Mouse (Mus musculus): ENCODE data around the gene Clic1.
"Not testable (repeated sequence)": the region's sequence is repeated elsewhere in the genome, so short reads cannot be mapped to it uniquely, and the experiment has no call there.

Clic1 gene

DNA sequence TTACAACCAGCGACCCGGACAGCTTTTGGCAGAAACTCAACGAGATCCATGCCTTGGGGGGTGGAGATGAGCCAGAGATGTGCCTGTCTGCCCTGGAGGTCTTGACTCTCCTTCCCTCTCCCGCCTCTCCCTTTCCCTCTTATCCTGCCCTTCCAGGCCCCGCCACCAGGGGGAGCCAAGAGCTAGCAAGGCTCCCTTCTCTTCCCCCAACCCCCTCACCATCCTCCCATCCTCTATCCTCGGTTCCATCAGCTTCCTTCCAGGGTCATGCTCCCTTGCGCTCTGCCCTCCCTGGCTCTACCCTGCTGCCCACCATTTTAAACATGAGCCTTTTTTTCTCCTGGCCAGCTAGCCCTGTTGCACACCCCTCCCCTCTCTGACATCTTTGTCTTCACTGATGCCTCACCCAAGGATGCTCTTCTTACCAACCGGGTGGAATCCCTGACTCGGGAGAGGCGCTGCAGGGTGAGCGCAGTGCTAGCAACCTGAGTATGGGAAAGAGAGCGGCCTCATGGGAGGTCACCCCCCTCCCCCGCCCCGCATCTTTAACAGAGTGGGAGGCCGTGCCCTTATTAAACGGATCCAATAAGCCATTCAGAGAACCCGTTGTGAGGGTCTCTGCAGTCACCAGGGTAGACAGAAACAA lies 28.5 kb upstream of the Clic1 start:
- peak; percentile 93 for DNase-seq (ENCODE audit: low spot score)

DNA sequence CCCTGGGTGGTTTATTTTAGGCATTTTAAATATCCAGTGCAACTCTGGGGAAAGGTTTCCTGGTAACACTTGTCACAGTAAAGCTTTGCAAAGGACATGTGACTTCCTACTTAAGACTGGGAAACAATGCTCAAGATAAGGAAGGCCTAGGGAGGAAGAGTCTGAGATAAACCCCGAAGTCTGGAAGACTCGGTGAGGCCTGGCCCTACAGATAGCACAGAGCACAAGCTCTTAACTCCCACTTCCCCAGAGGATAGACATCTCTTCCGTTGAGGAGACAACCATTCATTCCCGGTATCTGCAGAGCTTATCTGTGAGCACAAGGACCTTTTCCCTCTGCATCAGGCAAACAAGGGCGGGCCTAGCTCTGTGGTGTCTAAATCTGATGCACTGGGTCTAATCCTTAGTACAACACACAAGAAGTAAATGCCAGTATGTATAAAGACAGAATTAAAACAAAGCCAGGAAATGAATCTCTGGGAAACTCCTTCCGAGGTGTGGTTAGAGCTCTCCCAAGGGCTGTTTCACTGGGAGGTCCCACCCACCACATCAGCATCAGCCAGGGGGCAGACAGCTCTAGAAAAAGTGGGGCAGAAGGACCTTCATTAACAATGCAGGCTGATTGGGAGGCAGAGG lies 27.8 kb upstream of the Clic1 start:
- no peak for DNase-seq (ENCODE audit: low spot score)

DNA sequence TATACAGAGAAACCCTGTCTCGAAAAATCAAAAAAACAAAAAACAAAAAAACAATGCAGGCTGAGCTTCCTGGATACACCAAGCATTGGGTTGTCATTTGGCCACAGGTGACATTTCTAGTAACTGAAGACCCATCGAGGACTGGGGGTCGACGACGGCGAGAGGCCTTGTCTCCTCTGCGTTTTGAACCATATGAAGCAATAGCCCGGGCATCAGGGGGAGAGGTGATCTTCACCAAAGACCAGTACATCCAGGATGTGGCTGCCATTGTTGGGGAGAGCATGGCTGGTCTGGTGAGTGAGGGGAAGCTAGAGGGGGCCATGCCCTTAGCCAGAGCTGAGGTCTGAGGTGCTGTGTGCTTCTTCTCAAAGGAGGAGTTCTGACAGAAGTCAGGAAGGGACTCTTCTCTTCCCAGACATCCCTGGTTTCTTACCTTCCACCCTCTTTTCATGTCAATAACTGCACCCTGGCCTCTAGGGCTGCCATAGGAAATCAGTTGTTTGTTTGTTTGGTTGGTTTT lies 27.2 kb upstream of the Clic1 start:
- DNase-seq (ENCODE audit: low spot score): no peak

DNA sequence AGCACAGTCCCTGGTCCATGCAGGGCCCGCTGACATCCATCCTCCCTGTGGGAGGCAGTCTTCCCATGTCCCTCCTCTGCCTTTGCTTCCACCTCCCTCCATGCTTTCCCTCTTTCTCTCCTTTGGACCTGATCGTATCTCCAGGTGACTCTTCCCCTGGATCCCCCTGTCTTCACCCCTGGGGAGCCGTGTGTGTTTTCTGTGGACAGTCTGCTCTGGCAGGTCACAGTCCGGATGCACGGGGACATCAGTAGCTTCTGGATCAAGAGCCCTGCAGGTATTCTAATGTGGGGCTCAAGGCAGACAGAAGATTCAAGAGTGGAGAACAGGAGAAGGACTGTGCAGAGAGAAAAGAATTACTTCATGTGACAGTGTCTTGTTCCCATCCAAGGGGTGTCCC lies 26.5 kb upstream of the Clic1 start:
- DNase-seq (ENCODE audit: low spot score): no peak

DNA sequence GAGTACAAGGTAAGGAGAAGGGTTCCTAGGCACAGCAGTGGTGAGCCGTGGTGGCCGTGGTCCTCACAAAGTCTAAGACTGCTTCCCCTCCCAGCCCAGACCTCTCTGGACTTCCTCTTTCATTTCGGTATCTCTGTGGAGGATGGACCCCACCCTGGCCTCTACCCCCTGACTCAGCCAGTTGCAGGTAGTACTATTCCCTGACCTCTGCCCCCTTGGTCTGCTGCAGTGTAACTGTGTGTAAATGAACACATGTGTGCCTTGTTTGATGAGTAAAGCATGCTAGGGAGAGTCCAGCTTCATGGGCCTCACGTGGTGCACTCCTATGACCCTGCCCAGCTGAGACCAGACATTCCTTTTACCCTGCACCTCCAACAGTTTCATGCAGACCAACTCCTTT lies 26.0 kb upstream of the Clic1 start:
- no peak for DNase-seq (ENCODE audit: low spot score)

DNA sequence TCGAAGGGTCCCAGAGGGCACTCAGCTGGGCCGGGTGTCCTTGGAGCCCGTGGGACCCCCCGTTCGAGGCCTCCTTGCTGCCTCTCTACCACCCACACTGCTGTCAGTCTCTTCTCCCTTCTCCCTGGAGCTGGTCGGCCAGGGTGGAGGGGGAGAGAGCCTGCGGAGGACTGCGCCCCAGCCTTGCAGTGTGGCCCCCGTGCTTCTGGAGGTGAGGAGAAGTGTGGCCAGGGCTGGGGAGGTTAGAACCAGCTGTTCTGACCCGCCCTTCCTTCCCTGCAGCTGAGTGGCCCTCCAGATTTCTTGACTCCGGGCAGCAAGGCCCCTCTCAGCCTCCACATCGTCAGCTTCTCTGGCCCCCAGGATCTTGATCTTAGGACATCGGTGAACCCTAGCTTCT lies 25.5 kb upstream of the Clic1 start:
- DNase-seq (ENCODE audit: low spot score): no peak

DNA sequence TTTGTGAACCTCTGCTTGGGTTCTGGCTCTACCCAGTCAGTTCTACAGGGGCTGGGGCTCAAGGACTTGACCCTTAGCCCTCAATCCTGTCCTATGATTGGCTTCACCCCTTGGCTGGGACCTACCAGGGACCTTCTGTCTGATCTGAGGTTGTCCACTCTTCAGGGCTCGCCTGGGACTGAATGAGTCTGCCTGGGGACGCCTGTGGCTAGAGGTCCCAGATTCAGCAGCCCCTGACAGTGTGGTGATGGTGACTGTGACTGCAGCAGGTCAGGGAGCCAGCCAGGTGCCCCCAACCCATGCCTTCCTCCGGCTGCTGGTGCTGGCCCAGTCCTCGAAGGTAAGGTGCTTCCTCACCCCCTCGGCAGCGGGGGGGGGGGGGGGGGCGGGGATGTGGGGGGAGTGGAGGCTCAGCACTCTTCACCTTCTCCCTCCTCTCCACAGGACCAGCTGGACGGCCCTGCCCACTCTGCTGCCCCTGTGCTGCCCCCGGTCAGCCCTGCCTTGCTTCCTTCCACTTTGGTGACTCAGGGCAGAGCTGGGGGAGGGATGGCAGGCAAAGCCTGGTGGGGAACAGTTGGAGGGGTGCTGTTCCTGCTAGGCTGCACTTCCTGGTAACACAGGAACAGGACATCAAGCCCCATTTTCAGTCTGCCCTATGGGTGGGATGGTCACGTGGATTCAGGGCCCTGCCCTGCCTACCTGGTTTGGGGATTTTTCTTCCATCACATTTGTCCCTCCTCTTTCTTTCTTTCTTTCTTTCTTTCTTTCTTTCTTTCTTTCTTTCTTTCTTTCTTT lies 24.9 kb upstream of the Clic1 start:
- DNase-seq (ENCODE audit: low spot score): no peak

DNA sequence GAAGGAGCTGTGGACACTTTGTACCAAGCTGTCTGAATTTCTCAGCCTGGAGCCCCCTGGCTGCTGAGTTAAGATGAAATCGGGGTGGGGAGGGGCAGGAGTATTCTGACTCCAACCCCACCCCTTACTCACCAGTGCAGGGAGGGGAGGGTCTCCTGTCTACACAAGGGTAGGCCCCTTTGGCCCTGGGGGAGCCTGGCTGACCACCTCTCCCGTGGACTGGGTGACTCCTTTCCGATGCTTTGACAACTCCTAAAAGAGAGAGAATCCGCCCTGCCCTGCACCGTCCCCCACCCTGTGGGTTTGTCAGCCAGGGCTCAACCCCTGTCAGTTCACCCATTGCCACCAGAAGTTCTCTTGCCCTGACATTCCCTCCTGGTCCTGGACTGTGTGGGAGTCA lies 23.6 kb upstream of the Clic1 start:
- DNase-seq (ENCODE audit: low spot score): no peak

DNA sequence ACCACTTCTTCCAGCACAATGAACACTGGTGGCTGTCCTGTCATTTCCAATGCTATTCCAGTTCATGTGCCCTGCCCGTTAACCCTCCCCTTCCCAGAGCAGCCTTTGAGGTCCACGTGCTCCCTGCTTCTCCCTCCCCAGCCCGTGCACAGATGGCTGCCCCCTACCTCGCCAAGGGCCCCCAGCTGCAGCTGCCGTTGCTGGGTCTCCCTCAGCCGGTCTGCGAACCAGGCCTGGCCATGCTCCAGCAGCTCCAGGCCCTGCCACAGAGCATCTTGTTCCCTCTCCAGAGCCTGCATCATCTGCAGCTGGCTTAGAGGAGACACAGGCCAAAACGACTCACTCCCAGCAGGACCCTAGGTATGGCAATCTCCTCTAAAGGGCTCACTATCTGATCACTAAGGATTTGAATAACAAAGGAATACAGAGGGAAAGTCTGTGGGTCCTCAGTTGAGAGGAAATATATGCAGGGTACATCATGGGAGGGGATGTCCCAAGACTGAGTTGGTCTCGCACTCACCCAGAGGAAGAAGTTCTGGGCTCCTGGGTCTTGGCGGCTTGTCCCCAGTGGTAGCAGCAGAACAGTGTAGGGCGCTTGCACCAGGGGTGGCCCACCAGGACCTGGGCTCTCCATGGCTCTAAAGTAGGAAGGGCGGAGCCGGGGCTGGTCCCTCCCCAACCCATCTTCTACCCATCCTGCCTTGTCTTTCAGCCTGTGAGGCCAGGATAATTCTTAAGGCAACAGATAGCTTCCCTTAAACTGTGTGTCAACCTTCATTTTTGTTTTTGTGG lies 22.3 kb upstream of the Clic1 start, which contains the start of gene Sapcd1:
Gene Sapcd1, minus strand, starts transcription at position 740 of the 792 bp plus-strand sequence.
- no peak for DNase-seq (ENCODE audit: low spot score)

DNA sequence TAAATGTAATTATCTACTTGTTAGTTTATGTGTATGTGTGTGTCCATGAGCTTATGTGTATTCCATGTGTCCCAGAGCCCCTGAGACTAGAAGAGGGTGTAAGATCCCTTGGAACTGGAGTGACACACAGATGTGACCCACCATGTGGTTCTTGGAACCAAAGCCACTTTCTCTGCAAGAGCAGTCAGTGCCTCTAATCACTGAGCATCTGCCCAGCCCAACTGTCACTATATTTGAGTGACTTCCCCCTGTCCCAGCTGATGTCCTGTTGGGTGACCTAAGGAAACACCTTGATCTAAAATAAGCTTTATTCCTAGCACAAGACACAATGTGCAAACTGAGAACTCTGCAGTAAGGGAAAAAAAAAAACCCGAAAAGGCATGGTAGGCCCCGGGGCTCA lies 21.5 kb upstream of the Clic1 start:
- DNase-seq (ENCODE audit: low spot score): no peak

DNA sequence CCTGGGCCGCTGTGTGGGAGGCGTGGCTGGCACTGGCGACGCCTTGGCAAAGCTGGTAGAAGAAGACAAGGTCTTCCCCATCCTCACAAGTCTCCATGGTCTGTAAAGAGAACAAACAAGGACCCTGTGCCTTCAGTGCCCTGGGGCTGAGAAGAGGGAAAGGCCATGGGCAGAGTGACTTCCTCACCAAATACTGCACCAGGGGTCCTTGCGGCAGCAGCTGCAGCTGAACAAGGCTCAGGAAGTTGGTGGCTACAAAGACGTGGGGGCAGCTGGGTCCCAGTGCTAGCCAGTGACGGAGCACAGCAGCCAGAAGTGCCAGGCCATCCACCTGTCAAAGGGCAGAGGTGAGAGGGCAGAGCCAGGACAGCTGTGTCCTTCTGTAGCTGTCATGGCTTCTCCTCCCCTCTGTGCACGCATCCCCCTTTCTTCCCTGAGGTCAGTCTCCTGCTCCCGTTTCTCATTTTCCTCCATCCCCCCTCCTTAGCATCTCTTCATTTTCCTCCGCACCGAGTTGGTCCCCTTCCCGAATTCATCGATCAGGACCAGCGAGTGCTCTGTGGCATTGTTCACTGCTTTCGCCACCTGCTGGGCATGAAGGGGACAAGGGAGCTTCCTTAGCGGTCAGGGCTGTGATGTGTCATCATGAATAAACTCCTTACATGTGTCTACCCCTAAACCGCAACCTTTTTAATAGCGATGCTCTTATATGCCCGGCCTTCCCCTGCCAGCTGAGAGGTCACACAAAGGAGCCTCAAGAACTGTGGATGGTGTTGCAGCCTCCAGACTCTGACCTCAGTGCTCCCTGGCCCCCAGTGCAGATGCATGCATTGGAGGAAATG lies 19.9 kb upstream of the Clic1 start:
- DNase-seq (ENCODE audit: low spot score): no peak

DNA sequence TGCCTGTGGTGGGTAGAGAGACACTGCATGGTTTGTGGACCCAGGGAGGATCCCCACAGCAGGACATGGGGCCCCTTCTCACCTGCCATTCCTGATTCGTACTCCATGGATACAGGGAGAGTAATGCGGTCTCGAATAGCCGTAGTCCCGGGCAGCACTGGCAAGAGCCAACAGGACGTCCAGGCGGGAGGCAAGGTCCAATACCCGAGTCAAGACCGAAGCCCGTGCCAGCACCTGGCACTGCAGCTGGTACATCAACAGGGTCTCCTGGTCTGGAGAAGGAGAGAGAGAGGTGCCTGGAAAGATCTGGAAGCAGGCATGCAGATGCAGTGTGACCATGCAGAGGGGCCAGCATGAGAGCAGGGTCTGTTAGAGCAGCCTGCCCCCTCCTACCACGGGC lies 18.5 kb upstream of the Clic1 start:
- no peak for DNase-seq (ENCODE audit: low spot score)

DNA sequence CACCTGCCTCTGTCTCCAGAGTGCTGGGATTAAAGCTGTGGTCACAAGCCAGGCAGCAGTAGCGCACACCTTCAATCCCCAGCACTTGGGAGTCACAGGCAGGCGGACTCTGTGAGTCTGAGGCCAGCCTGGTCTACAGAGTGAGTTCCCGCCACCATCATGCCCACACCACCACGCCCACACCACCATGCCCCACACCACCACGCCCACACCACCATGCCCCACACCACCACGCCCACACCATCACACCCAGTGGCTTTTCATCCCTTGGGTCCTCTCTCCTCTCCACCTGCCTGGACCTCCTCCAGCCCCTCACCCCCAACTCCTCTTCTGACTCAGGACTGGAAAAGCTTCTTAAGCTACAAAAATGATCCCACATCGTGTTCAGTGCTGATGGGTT lies 17.9 kb upstream of the Clic1 start:
- no peak for DNase-seq (ENCODE audit: low spot score)

DNA sequence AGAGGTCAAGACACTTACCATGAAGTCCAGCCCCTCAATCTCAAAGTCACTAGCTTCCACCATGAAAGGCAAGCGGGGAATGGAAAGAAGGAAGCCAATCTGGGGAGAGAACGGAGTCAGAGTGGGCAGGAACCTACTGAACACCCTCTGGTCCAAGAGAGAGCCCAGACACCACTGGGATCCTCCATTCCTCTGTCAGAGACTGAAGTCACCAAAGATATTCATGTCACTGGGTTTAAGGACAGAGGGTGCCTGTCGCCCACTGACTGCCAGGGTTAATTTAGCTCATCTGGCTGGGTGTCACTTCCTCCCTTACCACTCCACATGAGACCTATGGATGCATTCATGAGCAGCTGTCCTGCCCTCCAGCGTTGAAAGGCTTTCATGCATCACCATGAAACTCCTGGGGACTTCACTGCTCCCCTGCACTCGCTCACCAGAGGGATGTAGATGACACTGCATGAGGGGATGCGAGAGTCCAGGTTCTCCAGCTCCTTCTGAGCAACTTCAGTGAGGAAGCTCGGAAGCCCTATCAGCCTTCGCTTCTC lies 17.4 kb upstream of the Clic1 start:
- DNase-seq (ENCODE audit: low spot score): no peak

DNA sequence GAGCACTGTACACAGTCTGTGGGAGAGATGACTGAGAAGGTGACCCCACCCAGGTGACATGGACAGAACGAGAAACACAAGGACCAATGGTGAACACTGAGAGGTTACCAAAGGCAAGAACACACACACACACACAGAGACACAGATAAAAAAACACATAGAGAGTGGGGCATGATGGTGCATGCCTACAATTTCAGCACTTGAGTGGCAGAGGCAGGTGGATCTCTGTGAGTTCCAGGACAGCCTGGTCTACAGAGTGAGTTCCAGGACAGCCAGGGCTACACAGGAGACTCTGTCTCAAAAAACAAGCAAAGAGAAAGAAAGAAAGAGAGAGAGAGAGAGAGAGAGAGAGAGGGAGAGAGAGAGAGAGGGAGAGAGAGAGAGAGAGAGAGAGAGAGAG lies 16.1 kb upstream of the Clic1 start:
- not testable (repeated sequence) for DNase-seq (ENCODE audit: low spot score)

DNA sequence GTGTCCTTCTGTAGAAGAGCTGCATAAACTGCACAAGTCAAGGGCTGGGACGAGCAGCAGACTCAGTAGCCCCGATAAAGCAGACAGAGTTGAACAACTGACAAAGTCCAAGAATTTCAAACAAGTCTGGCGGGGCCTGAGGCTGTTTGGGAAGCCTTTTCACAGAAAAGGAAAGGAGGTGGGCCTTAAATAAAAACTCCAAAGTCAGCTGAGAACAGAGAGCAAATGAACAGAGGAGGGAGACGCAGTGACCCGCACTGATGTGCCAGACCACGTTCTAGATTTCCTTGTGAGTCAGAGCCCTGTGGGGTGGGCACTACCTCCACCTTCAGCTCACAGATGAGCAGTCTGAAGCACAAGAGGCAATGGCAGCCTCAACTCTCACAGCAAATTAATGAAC lies 14.9 kb upstream of the Clic1 start:
- DNase-seq (ENCODE audit: low spot score): no peak

DNA sequence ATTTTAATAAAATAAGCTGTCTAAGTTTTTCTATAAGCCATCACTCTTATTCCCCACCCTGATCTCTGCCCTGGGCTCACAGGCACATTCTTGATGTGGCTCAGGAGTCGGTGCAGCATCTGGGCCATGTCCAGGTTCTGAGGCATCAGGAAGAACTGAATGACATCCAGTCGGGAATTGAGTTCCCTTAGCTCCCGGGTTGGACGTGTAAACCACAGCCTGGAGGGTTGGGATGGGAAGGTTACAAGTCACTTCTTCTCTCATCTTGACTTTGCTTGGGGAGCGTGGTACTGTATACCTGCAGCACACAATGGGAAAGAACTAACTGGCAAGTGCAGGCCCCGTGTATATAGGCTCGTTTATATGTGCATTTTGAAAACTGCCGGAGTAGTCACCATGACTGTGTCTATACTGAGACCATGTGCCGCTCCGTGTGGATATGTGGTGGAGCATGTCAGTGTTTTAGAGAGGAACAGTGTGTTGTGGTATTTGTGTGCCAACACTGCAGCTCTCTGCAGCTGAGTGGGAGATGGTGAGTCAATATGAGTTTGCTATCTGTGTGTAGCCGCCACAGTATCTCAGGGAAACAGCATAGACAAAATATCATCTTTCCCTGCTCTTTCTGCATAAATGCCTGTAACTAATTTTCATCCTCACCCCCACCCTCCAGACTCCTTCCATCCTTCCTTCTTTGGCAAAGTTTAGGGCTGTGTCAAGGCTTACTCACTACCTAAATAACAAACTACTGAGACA lies 10.5 kb upstream of the Clic1 start:
- no peak for DNase-seq (ENCODE audit: low spot score)

DNA sequence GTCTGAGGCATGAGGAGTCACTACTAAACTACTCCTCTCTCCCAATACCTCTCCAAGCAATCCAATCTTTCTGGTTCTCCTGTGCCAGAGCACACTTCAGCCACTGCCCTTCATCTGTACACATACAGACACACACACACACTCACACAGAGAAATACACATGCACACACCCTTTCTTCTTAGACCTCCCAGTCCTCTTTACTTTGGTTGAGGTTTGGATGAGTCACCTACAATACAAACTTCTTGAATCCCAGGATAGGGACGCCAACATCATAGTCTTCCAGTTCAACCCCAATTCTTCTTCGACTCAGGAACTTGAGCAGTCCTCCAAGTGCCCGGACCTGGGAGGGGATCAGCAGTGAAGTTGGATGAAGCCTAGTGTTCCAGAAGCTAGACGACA lies 6.0 kb upstream of the Clic1 start:
- DNase-seq (ENCODE audit: low spot score): no peak

DNA sequence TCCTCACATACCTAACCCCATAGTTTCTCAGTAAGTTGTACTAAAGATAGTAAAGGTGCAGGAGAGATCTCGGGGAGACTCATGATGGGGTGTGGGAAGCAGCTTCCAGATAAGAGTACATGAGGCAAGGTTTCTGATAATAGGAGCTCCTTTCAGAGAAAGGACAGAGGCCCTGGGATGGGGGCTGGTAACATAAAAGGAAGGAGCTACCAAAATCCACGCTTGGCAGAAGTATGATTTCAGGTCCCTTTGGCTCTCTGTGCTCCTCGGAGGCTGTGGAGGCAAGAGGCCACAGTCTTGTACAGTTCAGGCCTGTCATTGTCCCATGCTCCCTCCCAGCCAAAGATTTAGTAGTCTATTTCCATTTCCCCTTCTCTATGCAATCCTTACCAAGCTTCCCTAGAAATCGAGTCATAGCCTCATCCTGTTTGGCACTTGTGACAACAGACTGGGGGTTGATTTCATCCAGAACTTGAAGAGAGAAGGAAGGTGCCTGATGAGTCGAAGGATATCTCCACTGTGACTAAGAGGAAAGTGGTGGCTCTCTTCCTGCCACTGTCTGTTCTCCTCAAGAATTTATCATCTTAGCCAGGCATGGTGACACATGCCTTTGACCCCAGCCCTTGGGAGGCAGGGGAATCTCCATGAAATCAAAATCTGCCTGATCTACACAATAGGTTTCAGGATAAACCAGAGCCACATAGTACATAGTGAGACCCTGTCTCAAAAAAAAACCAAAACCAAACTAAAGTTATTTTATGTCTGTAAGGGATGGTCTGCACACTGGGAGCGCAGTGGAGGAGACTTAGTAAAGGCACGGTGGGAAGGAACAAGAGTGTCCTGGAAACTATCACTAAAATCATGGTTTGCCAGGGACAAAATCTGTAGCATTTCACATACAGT lies 4.6 kb upstream of the Clic1 start:
- DNase-seq (ENCODE audit: low spot score): no peak

Data from ovary, postnatal 14 days (tissue).